Mouse (Mus musculus) thymus, adult 2 months (tissue): ENCODE results near the gene Reep6.

ENCODE experiments used
- CTCF ChIP-seq: fragments of 200-500 bp; IDR thresholded peaks from 2 replicates; pipeline ENCODE4 v1.5.1; 2012; ENCODE audit warnings: mild to moderate bottlenecking, control low read depth, low read length, moderate library complexity, borderline replicate concordance; ENCODE audit not compliant: control insufficient read depth, poor library complexity, insufficient read depth; ENCODE audit errors: extremely low read depth
- POLR2A ChIP-seq: fragments of 200-500 bp; IDR thresholded peaks from 2 replicates; pipeline ENCODE4 v1.6.1; 2012; ENCODE audit warnings: mild to moderate bottlenecking, low read length, control low read depth, moderate library complexity; ENCODE audit not compliant: control insufficient read depth, poor library complexity, insufficient read depth; ENCODE audit errors: extremely low read depth

GRCm38 (mm10) chr10:80374063-80374462 is 44.3 kb downstream of the Reep6 start:
- TF ChIP-seq CTCF (no peak), POLR2A (no peak)
